Mouse (Mus musculus) olfactory bulb, adult 2 months (tissue): ENCODE data around the gene A4gnt. TPM values are rescaled to one million over a fixed set of nuclear protein-coding genes. Genes with fewer than 3 reads are reported as not detected.

Experiments
- H3K27ac ChIP-seq: fragments of 200-500 bp; 2 replicates; pipeline ENCODE4 v1.5.1; 2012; ENCODE audit warnings: low read depth, low read length; ENCODE audit not compliant: insufficient read depth
- H3K4me1 ChIP-seq: fragments of 200-500 bp; 2 replicates; pipeline ENCODE4 v1.6.1; 2012; ENCODE audit warnings: low read length; ENCODE audit not compliant: control insufficient read depth, insufficient read depth
- H3K4me3 ChIP-seq: fragments of 200-500 bp; 2 replicates; pipeline ENCODE4 v1.5.1; 2012; ENCODE audit warnings: mild to moderate bottlenecking, low read depth, low read length, moderate library complexity; ENCODE audit not compliant: insufficient read depth
- CTCF ChIP-seq: fragments of 200-500 bp; IDR thresholded peaks from 2 replicates; pipeline ENCODE4 v1.5.1; 2012; ENCODE audit warnings: low read depth, mild to moderate bottlenecking, low read length, moderate library complexity; ENCODE audit not compliant: insufficient read depth
- POLR2A ChIP-seq: fragments of 200-500 bp; IDR thresholded peaks from 2 replicates; pipeline ENCODE4 v1.6.1; 2012; ENCODE audit warnings: mild to moderate bottlenecking, low read depth, low read length, moderate library complexity; ENCODE audit not compliant: insufficient read depth
- WGBS: fragments of 180-500 bp; shearing (Covaris S2); methylation state at CpG from one replicate; pipeline ENCODE4 v1.1.7; 2018; 5-methylcytosine and 5-hydroxymethylcytosine counted together
- polyA plus RNA-seq: library from polyadenylated mRNA; stranded (reverse); fragments of >200 nt; gene quantifications from 2 replicates; pipeline ENCODE4 v1.2.4, GENCODE M21; 2012; ENCODE audit warnings: low replicate concordance; ENCODE audit not compliant: missing spikeins, insufficient read depth, insufficient read length

A4gnt gene
- polyA plus RNA-seq, 1 experiment: not detected

DNA sequence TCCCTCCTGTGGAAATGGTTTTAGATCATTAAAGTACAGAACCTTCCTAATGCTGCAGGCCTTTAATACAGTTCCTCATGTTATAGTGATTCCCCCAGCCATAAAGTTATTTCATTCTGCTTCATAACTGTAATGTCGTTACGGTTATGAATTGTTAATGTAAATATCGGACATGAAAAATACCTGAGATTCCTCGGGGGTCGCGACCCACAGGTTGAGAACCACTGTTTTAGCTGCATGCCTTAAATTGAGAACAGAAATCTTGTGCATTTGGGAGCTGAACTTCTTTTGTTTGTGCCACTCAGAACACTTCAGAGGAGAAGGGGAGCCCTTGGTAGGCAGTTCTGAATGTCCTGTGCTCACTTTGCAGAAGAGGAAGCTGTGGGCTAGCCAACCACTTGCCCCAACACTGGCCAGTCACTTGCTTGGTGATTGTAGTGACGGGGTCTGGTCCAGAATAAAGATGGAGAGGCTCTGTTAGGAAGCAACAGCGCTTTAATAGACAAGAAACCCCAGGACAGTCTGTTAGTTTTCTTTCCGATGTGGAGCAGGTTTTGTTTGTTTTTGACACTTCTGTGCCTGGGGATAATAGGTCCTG is 18.3 kb downstream of the A4gnt start:
- H3K4me3 ChIP-seq: peak overlapping the region; percentile 81

GRCm38 (mm10) chr9:99631781-99632180 is 19.5 kb downstream of the A4gnt start:
- TF ChIP-seq CTCF: no peak
- no peak for TF ChIP-seq POLR2A
- Histone ChIP-seq H3K4me3 (peak overlapping the region; percentile 7; the same call in 1 of the 2 replicates), H3K27ac (no peak overlapping the region), H3K4me1 (peaks cover 22% of the 10 kb centered on the region)
- 30% methylated on average over 2 of the region's 2 CpGs for WGBS

More for the DNA sequence above, 18.3 kb downstream of the A4gnt start:
- WGBS: 48% methylated on average over 9 of the region's 9 CpGs
- no peak for TF ChIP-seq CTCF
- TF ChIP-seq POLR2A: no peak
- H3K27ac ChIP-seq: peak overlapping the region; percentile 95
- peaks cover 22% of the 10 kb centered on the region for H3K4me1 ChIP-seq

- peaks cover 22% of the 10 kb centered on the region for H3K4me1 ChIP-seq
- peak overlapping the region; percentile 3; the same call in 1 of the 2 replicates for H3K4me3 ChIP-seq
- WGBS: 29% methylated on average over 8 of the region's 8 CpGs
- no peak for TF ChIP-seq CTCF
- TF ChIP-seq POLR2A: no peak
- H3K27ac ChIP-seq: no peak overlapping the region
Observed at GRCm38 (mm10) chr9:99632264-99632663, 20.0 kb downstream of the A4gnt start.

- 63% methylated on average over 1 of the region's 1 CpGs for WGBS
- Histone ChIP-seq H3K4me1 (peaks cover 11% of the 10 kb centered on the region), H3K4me3 (no peak overlapping the region), H3K27ac (no peak overlapping the region)
- TF ChIP-seq POLR2A (no peak), CTCF (no peak)
Observed at GRCm38 (mm10) chr9:99636776-99637175, 24.5 kb downstream of the A4gnt start.

- Histone ChIP-seq H3K4me3 (no peak overlapping the region), H3K4me1 (peaks cover 8% of the 10 kb centered on the region; the same call in 1 of the 2 replicates), H3K27ac (no peak overlapping the region)
- TF ChIP-seq CTCF (no peak), POLR2A (no peak)
- 97% methylated on average over 17 of the region's 17 CpGs for WGBS
Observed at GRCm38 (mm10) chr9:99637227-99637626, 24.9 kb downstream of the A4gnt start.

DNA sequence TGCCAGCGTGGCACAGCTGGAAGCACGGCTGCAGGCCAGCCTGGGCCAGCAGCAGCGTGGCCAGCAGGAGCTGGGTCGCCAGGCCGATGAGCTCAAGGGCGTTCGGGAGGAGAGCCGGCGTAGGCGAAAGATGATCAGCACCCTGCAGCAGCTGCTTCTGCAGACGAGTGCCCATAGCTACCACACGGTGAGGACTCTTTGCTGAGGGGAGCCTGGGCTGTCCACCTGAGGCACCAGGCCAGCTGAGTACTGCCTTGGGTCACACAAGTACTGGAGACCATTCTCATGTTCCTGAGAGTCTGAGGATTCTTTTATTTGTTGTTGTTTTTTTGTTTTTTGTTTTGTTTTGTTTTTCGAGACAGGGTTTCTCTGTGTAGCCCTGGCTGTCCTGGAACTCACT is 25.4 kb downstream of the A4gnt start:
- 94% methylated on average over 13 of the region's 13 CpGs for WGBS
- Histone ChIP-seq H3K4me1 (peaks cover 5% of the 10 kb centered on the region; the same call in 1 of the 2 replicates), H3K27ac (no peak overlapping the region), H3K4me3 (no peak overlapping the region)
- TF ChIP-seq CTCF: no peak
- TF ChIP-seq POLR2A: no peak

DNA sequence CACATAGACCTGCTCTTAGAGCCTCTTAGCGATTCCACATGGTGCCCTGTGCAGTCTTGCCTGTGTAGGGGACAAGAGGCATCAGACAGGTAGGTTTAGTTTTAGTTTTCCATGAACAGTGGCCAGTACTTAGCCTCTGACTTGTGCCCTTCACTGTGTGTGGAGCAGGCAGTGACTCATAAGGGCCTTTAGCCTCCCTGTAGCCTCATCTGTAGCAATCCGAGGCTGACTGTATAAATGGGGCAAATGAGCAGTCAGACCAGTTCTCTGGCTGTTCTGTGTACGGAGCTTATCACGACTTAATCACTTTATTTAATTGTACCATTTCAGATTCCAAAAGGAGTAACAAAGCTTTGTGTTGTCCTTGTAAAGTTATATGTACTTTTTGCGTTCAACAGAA is 27.7 kb downstream of the A4gnt start:
- TF ChIP-seq CTCF (no peak), POLR2A (no peak)
- no peak overlapping the region for H3K27ac ChIP-seq
- 69% methylated on average over 5 of the region's 5 CpGs for WGBS
- H3K4me1 ChIP-seq: peaks cover 3% of the 10 kb centered on the region; the same call in 1 of the 2 replicates
- no peak overlapping the region for H3K4me3 ChIP-seq

DNA sequence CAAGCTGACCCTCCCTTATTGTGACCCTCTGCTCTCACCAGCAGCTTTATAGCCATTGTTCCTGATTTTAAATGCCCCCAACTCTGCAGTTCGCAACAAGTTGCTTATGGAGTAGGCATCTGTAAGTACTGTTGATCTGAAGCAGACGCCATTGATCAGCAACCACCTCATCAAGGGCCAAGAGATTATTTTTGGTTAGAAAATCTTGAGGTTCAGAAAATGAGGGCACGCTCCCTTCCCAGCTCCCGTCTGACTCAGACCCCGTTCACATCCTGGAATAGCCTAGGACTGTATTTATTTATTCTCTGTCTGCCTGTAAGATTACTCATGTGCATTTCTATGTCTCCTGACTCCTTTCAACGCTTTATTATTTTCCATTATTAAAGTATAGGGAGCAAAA is 33.1 kb downstream of the A4gnt start:
- TF ChIP-seq POLR2A (no peak), CTCF (no peak)
- Histone ChIP-seq H3K4me1 (0 out of 2 replicates have a peak, but pooled peaks cover 3% of the 10 kb centered on the region), H3K27ac (peak overlapping the region; percentile 63), H3K4me3 (no peak overlapping the region)
- 46% methylated on average over 6 of the region's 6 CpGs for WGBS

DNA sequence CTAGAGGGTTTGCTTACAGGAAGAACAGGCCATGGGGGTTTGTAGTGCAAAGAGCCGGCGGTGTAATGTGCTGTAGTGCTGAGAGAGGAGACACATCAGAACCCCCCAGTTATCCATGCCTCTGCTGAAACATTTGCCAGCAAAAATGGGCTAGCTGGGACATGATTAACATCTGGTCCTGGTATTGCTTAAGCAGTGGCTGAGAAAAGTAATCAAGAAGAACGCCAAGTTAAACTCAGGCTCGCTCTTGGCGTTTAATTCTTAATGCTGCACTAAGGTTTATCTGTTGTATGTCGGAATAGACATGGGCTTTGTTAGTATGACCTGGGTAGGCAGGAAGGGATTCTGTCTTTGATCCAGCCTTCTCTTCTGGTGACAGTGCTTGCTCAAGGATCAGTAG is 33.8 kb downstream of the A4gnt start:
- H3K4me1 ChIP-seq: 0 out of 2 replicates have a peak, but pooled peaks cover 3% of the 10 kb centered on the region
- no peak overlapping the region for H3K4me3 ChIP-seq
- 85% methylated on average over 6 of the region's 6 CpGs for WGBS
- peak overlapping the region; percentile 81 for H3K27ac ChIP-seq
- TF ChIP-seq POLR2A (no peak), CTCF (no peak)
